Mouse (Mus musculus) heart, adult 18-20 months (tissue): ENCODE results near the gene Camk1. TPM values are rescaled to one million over a fixed set of nuclear protein-coding genes. Genes with fewer than 3 reads are reported as not detected.

Source experiments
- DNase-seq, 2 experiments: peaks; one replicate each; pipeline ENCODE4 v3.0.0; 2021 to 2022; ENCODE audit warnings: mixed read lengths in 1 of 2
- long read RNA-seq, 2 experiments: library from polyadenylated mRNA; stranded (forward); transcript quantifications; one replicate each; pipeline ENCODE4 v2.0.0; 2021
- total RNA-seq, 2 experiments: library from RNA; stranded (reverse); gene quantifications; 2 replicates each; pipeline ENCODE4 v1.2.3; 2021

The Camk1 gene
- total RNA-seq, result 10 to 100 TPM; 64.2 to 68.3 TPM
- long read RNA-seq, experiment 1, transcript Camk1-201 (12 exons, 1,496 nt), result major isoform, 75 of 85 reads
- long read RNA-seq, experiment 1, partial matches to known transcripts, result 5 of 85 reads
- long read RNA-seq, experiment 1, other reads (novel, unspliced or antisense), result 4 of 85 reads
- long read RNA-seq, experiment 2, transcript Camk1-201 (12 exons, 1,496 nt), result major isoform, 40 of 45 reads
- long read RNA-seq, experiment 2, partial matches to known transcripts, result 3 of 45 reads
- long read RNA-seq, experiment 2, other reads (novel, unspliced or antisense), result 2 of 45 reads

- peak; percentile 90 to 93 for DNase-seq
These were observed at the start of gene Camk1 for GRCm38 (mm10) chr6:113343177-113344092. Camk1 (minus strand) TSS chr6:113343984.

- DNase-seq, result peak; percentile 38 to 45
These were observed 48.7 kb upstream of the Camk1 start for GRCm38 (mm10) chr6:113392387-113393071.

- no peak for DNase-seq
These were observed 48.2 kb upstream of the Camk1 start for GRCm38 (mm10) chr6:113392015-113392386.

- no peak for DNase-seq
These were observed 46.9 kb upstream of the Camk1 start for GRCm38 (mm10) chr6:113390715-113391114.

GRCm38 (mm10) chr6:113388960-113389359 is 45.2 kb upstream of the Camk1 start, which contains the start of gene Ttll3:
Ttll3 (plus strand) TSS chr6:113389260.
- no peak for DNase-seq

- DNase-seq, result no peak
These were observed 42.2 kb upstream of the Camk1 start for GRCm38 (mm10) chr6:113386025-113386424.

GRCm38 (mm10) chr6:113385160-113385714 is 41.5 kb upstream of the Camk1 start:
- DNase-seq, result no peak

- DNase-seq, result no peak
These were observed 40.7 kb upstream of the Camk1 start for GRCm38 (mm10) chr6:113384351-113384927.

GRCm38 (mm10) chr6:113380480-113380879 is 36.7 kb upstream of the Camk1 start:
- DNase-seq, result no peak

GRCm38 (mm10) chr6:113379246-113379645 is 35.5 kb upstream of the Camk1 start:
- peak in 1 of 2 experiments; percentile 47 for DNase-seq

- DNase-seq, result peak; percentile 95
These were observed 34.0 kb upstream of the Camk1 start, which contains the start of the genes Tada3 and Arpc4 for GRCm38 (mm10) chr6:113377496-113378385. Tada3 (minus strand) TSS chr6:113377883. Arpc4 (plus strand) TSS chr6:113378115.

GRCm38 (mm10) chr6:113377172-113377495 is 33.4 kb upstream of the Camk1 start:
- no peak for DNase-seq

- DNase-seq, result no peak
These were observed 29.7 kb upstream of the Camk1 start for GRCm38 (mm10) chr6:113373491-113373890.

GRCm38 (mm10) chr6:113370194-113370929 is 26.6 kb upstream of the Camk1 start:
- DNase-seq, result no peak

GRCm38 (mm10) chr6:113368577-113368976 is 24.8 kb upstream of the Camk1 start:
- DNase-seq, result no peak

- no peak for DNase-seq
These were observed 24.3 kb upstream of the Camk1 start for GRCm38 (mm10) chr6:113368124-113368523.

- DNase-seq, result no peak
These were observed 23.8 kb upstream of the Camk1 start for GRCm38 (mm10) chr6:113367574-113367973.

- no peak for DNase-seq
These were observed 22.9 kb upstream of the Camk1 start for GRCm38 (mm10) chr6:113366639-113367038.

GRCm38 (mm10) chr6:113364518-113365135 is 20.8 kb upstream of the Camk1 start:
- no peak for DNase-seq

- no peak for DNase-seq
These were observed 18.5 kb upstream of the Camk1 start for GRCm38 (mm10) chr6:113362241-113362640.
